Mouse (Mus musculus) lung, postnatal 25 days (tissue): ENCODE data around the gene Crtap.
A peak's percentile ranks its signal among the peaks of the same experiment; 100 is the strongest.

Experiments
- DNase-seq: peaks from one replicate; pipeline ENCODE4 v3.0.0; 2022; ENCODE audit warnings: low spot score

Crtap gene

GRCm38 (mm10) chr9:114389905-114390748 is at the start of gene Crtap:
Gene Crtap, minus strand, starts transcription at chr9:114390675.
- peak; percentile 65 for DNase-seq

DNA sequence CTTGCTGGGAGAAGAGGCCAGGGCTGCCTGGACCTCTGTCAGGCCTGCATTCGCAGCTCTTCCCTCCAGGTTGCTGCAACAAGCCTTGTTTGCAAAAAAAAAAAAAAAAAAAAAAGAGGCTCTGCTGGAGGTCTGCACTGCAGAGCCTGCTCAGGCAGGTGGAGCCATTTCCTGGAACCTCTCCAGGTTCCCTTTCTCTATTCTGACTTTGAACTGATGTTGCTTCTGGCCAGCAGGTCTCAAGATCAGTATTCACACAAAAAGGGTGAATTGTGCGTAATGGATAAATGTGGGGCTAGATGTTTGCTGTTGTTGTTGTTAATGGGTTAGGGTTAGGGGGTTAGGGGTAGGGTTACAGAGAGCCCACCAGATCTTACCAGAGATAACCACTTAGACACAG is 45.2 kb upstream of the Crtap start:
- no peak for DNase-seq

DNA sequence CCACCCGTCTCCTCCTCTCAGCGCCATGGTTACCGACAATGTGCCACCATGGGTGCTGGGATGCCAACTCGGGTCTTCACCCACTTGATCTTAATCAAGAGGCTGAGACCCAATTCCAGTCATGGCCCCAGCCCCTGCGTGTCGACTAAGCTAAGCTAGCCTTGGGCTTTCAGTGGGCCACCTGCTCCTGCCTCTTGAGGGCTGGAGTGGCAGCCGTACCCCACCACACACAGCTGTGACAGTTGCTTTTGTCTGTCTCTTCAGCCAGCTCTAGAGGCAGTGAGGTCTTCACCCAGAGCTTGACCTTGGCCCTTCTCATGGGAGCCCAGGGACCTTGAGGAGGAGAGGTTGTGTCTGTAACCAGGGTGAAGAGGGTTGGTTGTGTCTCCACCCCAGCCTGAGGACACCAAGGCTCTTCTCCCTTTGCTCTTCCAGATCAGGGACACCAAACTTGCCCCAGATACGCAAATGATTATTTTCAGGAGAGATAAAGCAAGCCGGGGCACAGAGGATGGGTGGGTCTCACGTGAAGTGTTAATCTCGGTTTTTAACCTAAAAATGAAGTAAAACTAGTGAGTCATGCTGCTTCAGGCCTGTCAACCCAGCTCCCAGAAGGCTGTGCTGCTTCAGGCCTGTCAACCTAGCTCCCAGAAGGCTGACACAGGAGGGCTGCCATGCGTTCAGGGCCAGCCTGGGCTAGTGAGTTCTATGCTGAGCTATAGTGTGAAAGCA is 37.8 kb upstream of the Crtap start:
- DNase-seq: no peak

DNA sequence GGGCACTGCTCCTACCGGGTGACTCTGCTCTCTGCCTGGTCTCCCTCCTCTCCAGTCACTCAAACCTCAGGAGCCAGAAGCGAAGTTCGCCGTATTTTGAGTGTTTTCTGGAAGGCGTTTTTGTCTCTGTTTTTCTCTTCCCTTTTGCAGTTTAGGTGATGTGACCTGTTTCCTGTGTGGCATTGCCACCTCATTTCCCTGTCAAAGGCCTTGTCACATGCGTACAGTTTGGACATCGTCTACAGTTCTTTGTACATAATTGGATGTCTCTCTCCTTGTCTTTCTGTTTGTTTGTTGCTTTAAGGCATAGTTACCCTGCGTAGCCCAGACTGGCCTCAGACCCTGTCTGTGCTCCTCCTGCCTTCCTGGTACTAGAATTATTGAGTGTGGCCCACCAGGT is 37.0 kb upstream of the Crtap start:
- no peak for DNase-seq

- DNase-seq: peak; percentile 9
Measured at GRCm38 (mm10) chr9:114426201-114426600, 35.7 kb upstream of the Crtap start.

DNA sequence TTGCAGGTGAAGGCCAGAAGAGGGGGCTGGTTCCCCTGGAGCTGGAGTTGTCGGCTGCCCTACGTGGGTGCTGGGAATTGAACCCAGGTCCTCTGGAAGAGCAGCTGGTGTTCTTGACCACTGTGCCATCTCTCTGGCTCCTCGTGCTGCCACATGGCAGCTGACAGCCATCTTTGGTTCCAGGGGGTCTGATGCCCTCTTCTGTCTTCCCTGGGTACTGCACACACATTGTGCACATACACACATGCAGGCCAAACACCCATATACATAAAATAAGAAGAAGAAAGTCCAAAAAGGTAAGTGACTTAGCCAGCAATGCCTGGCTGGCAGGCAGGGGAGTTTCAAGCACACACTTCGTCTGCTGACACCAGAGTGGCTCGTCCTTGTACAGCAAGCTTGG is 35.1 kb upstream of the Crtap start:
- no peak for DNase-seq

GRCm38 (mm10) chr9:114421797-114422196 is 31.3 kb upstream of the Crtap start:
- no peak for DNase-seq

DNA sequence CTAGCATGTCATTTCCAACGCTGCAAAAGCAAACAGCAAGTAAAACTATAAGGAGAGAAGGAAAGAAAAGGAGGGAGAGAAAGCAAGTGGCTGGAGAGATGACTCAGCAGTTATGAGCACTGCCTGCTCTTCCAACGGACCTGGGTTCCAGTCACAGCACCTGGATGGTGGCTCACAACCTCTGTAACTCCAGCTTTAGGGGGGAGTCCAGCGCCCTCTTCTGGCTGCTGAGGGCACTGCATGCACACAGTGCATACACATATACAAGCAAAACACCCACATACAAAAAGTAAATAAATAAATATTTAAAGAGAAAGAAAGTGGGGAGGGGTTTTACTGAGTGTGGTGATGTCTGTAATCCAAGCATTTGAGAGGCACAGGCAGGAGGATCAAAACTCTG is 30.6 kb upstream of the Crtap start:
- no peak for DNase-seq

GRCm38 (mm10) chr9:114420443-114420842 is 30.0 kb upstream of the Crtap start:
- DNase-seq: no peak

DNA sequence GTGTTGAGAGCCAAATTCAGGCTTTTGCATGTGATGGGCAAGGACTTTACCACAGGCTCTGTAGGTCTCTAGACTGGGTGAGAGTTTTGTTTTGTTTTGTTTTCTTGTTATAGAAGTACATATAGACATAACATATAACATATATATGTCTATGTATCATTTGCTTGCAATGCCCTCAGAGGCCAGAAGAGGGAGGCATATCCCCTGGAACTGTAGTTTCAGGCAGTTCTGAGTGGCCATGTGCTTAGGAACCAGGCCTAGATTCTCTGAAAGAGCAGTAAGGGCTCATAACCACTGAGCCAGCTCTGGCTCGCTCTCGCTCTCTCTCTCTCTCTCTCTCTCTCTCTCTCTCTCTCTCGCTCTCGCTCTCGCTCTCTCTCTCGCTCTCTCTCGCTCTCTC is 27.7 kb upstream of the Crtap start:
- DNase-seq: peak; percentile 32

GRCm38 (mm10) chr9:114416646-114417517 is 26.4 kb upstream of the Crtap start:
- no peak for DNase-seq

GRCm38 (mm10) chr9:114415701-114416100 is 25.2 kb upstream of the Crtap start:
- DNase-seq: peak; percentile 22

GRCm38 (mm10) chr9:114413866-114414265 is 23.4 kb upstream of the Crtap start:
- DNase-seq: peak; percentile 18

DNA sequence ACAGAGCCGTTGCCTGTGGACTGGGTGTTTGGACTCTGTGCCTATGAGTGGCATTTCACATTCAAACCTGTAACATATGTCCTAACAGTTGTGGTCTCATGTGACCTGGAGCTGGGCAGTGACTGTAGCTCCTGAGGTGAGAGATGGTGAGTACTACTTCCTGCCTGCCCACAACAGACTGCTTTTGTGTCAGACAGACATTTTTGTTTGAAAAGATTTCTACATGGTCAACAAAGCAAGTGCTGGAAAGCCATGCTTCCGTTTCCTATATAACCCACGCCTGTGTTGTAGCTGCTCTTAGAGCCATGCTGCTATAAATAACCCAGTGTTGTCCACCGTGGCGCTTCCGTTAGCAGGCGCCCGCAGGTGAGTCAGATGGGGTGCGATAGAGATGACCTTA is 21.9 kb upstream of the Crtap start:
- DNase-seq: no peak

DNA sequence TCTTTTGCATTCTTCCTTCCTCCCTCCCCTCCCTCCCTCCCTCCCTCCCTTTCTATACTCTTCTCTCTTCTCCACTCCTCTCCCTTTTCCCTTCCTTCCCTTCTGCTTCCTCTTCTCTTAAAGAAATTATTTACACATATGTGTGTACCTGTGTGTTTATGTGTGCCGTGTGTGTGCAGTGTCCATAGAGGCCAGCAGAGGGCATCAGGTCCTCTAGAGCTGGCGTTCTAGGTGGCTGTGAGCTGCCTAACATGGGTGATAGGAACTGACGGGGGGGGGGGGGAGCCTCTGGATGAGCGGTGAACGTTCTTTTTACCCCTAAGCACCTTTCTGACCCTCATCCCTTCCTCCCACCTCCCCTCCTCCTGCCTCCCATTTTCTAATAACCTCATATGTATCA is 20.8 kb upstream of the Crtap start:
- no peak for DNase-seq

DNA sequence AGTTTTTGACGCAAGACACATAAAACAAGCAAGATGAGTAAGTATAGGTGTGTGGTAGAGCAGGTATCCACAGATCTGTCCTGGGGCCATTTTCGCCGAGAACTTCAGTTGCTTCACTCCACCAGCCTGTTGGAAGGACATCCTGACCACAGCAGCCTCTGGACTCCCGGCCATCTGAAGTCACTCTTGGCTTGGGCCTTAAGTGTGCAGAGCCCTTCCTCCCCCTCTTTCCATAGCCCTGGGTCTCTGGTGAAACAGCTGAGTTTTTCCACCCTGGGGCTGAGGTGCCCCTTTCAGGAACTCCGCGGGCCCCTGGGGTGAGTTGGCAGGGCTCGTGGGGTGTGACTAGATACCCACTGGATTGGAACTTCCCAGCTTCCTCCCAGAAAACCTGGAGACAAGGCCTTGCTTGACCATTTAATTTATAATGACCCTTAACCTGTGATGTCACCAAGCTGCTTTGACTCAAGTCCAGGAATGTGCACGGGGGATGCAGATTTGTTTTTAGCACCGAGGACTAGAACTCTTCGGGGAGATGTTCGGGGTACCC is 19.9 kb upstream of the Crtap start:
- no peak for DNase-seq

GRCm38 (mm10) chr9:114407676-114408075 is 17.2 kb upstream of the Crtap start:
- DNase-seq: no peak

DNA sequence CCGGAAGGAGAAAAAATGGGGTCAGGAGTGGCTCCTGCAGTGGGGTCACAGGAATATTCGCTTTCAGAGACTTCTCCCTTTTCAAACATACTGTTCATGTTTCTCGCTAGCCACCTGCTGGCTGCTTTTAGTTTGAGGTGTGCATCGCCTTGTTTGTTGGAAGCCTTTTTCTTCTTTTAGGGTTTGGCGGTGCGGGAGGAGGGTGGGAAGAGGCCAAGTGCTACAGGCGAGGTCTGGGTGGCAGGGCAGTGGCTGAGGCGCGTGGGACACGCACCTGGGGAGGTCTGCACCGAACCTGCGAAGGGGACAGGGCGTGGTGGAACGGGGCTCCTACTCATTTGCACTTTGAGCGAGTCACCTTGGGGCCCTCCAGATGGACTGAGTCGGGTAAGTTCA is 11.2 kb upstream of the Crtap start:
- DNase-seq: no peak

DNA sequence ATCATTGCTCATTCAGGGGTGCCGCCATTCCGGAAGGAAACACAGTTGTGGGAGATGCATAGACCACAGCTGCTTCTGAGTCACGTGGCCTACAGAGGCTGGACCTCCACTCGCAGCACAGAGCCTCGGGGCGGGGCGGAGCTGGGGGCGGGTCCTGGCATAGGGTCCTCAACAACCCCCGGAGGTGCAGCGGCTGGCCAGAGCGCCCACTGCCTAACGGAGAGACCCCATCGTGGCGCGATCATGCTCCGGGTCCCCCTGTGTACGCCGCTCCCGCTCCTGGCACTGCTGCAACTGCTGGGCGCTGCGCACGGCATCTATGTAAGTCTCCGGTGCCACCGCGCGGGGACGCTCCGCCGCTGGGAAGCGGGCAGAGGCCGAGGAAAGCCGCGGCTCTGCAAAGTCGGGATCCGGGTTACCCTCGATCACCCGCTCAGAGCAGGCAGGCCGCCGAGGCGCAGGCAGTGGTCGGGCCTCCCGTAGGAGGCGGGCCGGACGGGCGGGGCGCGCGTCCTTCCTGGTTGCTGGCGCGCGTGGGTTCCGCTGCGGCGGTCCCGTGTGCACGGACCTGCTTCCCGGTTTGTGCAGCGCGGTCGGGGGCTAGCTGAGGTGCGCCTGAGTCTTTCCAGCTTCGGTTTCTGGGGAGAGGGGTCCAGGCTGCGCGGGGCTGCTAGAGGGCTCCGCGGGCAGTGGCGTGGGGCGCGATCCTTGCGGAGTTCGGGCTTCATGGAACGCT is 10.6 kb upstream of the Crtap start, which contains the start of the genes Glb1 and Tmppe:
Gene Glb1, plus strand, starts transcription at position 128 of the 736 bp plus-strand sequence.
Gene Tmppe, plus strand, starts transcription at position 157 of the 736 bp plus-strand sequence.
- peak; percentile 86 for DNase-seq

GRCm38 (mm10) chr9:114400588-114400948 is 10.1 kb upstream of the Crtap start:
- DNase-seq: no peak

- no peak for DNase-seq
Measured at GRCm38 (mm10) chr9:114399680-114400079, 9.2 kb upstream of the Crtap start.
